Mouse (Mus musculus): ENCODE data around the gene Adh6b. TPM values are rescaled to one million over a fixed set of nuclear protein-coding genes. Genes with fewer than 3 reads are reported as not detected.
"Not testable (repeated sequence)": the region's sequence is repeated elsewhere in the genome, so short reads cannot be mapped to it uniquely, and the experiment has no call there.

Adh6b gene
- polyA plus RNA-seq, 1 experiment from 2014 or later: 0.29 TPM

DNA sequence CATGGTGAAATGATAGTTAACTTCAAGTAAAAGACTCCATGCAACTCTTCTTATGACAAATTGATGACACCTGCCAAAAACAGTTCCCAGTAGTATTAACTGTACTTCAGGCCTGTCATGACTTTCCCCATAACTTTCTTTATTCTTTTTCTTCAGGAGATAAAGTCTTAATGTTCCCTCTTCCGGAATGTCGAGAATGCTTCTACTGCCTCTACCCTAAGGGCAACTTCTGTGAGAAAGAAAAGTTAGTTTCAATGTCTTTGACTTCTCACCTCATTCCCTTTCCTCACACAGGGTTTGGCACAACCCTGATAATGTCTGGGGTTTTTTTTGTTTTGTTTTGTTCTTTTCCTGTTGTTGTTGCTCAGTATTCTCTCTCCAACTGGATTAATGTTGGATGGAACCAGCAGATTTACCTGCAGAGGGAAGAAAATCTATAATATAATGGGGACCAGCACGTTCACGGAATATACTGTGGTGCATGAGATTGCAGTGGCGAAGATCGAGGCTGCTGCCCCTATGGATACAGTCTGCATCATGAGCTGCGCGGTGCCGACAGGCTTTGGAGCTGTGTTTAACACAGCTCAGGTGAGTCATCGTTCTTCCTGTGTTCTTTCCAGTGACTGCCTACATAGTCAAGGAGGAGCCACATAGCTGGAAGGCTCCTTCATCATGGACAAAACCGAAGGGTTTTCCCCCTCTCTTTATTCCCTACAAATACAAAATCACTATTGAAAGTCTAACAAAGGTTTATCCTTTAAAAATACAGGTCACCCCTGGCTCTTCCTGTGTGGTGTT, 10.6 kb downstream of the Adh6b start:
- no peak overlapping the region for H3K4me3 ChIP-seq (replicated peaks; ENCODE audit: low read length)
- H3K4me1 ChIP-seq (replicated peaks; ENCODE audit: control insufficient read depth, insufficient read depth, low read length): no peaks in the 10 kb centered on the region
- no peaks in the 10 kb centered on the region for H3K27me3 ChIP-seq (ENCODE audit: control insufficient read depth, insufficient read depth, low read length)
- H3K4me2 ChIP-seq (replicated peaks): no peak overlapping the region
- H3K9ac ChIP-seq: no peak overlapping the region
- H3K36me3 ChIP-seq (replicated peaks; ENCODE audit: control insufficient read depth, insufficient read depth): no peaks in the 10 kb centered on the region
- no peaks in the 10 kb centered on the region for H3K9me3 ChIP-seq (ENCODE audit: control insufficient read depth, low read length)
- DNase-seq (ENCODE audit: low spot score): no peak
- 96% methylated on average over 11 of the region's 11 CpGs for WGBS
- no peak overlapping the region for H3K27ac ChIP-seq
- no peak for ATAC-seq (ENCODE audit: low FRiP score)

DNA sequence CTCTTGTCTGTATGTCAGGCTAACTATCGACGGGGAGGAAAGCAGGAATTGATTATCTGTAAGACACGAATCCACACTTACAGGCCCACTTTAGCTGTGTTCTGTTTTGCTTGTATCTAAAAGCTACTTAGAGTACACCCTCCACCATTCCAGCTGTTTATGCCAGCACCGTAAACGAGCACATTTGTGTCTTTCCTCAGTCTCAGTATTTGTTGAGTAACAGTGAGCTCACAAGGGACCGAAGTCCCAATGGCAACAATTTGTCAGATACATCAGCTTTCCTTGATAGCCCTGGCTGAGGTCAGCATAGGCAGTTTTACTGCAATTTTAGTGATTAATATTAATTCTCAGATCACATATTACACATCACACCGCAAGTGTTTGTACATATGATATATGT, 17.3 kb downstream of the Adh6b start:
- no peak for ATAC-seq (ENCODE audit: low FRiP score)
- Histone ChIP-seq H3K4me1 (replicated peaks; ENCODE audit: control insufficient read depth, insufficient read depth, low read length) (no peaks in the 10 kb centered on the region), H3K36me3 (replicated peaks; ENCODE audit: control insufficient read depth, insufficient read depth) (no peaks in the 10 kb centered on the region), H3K27ac (no peak overlapping the region), H3K9me3 (ENCODE audit: control insufficient read depth, low read length) (no peaks in the 10 kb centered on the region), H3K4me3 (replicated peaks; ENCODE audit: low read length) (no peak overlapping the region), H3K9ac (no peak overlapping the region), H3K4me2 (replicated peaks) (no peak overlapping the region), H3K27me3 (ENCODE audit: control insufficient read depth, insufficient read depth, low read length) (no peaks in the 10 kb centered on the region)
- DNase-seq (ENCODE audit: low spot score): no peak
- WGBS: 91% methylated on average over 7 of the region's 7 CpGs

DNA sequence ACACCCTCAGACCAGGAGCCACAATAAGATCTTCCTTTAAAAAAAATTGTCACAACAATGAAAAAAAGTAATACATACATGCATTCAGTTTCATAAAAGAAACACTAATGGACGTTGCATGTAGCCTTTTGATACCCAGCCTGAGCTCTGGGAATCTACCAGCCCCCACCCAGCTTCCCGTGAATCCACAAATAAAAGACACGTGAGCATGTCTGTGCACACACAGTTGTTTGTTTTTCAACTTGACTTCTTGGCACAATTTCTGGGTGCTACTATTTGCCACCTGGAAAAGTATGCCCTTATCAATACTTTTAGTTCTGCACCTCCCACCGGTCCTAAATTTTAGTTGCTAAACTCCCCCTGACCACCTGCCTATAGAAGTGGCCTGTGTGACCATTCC, 19.1 kb downstream of the Adh6b start:
- no peaks in the 10 kb centered on the region for H3K36me3 ChIP-seq (replicated peaks; ENCODE audit: control insufficient read depth, insufficient read depth)
- DNase-seq (ENCODE audit: low spot score) (no peak), ATAC-seq (ENCODE audit: low FRiP score) (no peak)
- no peaks in the 10 kb centered on the region for H3K27me3 ChIP-seq (ENCODE audit: control insufficient read depth, insufficient read depth, low read length)
- H3K4me3 ChIP-seq (replicated peaks; ENCODE audit: low read length): no peak overlapping the region
- H3K27ac ChIP-seq: no peak overlapping the region
- H3K9me3 ChIP-seq (ENCODE audit: control insufficient read depth, low read length): no peaks in the 10 kb centered on the region
- H3K4me2 ChIP-seq (replicated peaks): no peak overlapping the region
- H3K9ac ChIP-seq: no peak overlapping the region
- H3K4me1 ChIP-seq (replicated peaks; ENCODE audit: control insufficient read depth, insufficient read depth, low read length): no peaks in the 10 kb centered on the region
- WGBS: 93% methylated on average over 4 of the region's 4 CpGs

DNA sequence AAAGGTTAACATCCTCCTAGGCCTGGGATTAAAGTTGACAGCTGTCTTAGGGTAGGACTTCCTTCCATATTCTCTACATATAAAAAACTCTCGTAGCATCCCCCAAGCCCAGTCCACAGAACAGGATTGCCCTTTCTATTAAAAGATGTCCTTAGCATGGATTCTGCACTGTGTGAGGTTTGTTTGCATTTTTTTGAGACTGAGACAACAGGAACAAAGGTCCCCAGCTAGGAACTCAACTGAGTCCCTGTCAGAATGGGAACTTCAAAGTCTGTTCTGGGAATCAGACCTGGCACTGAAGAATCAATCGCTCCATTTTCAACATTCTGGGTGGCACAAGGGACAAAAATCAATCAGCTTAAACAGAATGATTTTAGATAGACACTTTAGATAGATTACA, 21.3 kb downstream of the Adh6b start:
- Histone ChIP-seq H3K9me3 (ENCODE audit: control insufficient read depth, low read length) (no peaks in the 10 kb centered on the region), H3K4me1 (replicated peaks; ENCODE audit: control insufficient read depth, insufficient read depth, low read length) (no peaks in the 10 kb centered on the region), H3K9ac (no peak overlapping the region), H3K27me3 (ENCODE audit: control insufficient read depth, insufficient read depth, low read length) (no peaks in the 10 kb centered on the region), H3K4me3 (replicated peaks; ENCODE audit: low read length) (no peak overlapping the region), H3K27ac (no peak overlapping the region), H3K36me3 (replicated peaks; ENCODE audit: control insufficient read depth, insufficient read depth) (no peaks in the 10 kb centered on the region), H3K4me2 (replicated peaks) (no peak overlapping the region)
- WGBS: 78% methylated on average over 2 of the region's 2 CpGs
- ATAC-seq (ENCODE audit: low FRiP score): no peak
- no peak for DNase-seq (ENCODE audit: low spot score)

DNA sequence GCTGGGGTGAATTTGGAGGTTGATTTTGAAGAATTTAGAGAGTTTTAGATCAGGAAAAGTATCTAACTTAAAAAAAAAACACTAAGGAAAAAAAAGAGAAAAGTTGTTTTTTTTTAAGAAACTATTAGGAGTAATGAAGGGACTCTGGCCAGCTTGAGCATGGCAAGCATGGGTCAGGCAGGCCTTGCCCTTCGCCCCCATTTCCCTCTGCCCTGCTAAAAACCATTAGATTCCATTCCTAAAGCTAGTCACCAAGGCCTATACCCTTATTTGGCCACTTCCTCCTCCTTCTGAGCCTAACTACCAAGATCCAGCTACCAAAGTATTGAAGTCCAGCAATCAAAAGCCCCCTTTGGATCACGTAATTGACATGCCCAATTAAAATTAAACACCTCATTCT, 24.6 kb downstream of the Adh6b start:
- no peak overlapping the region for H3K9ac ChIP-seq
- 78% methylated on average over 2 of the region's 2 CpGs for WGBS
- no peak for DNase-seq (ENCODE audit: low spot score)
- no peak overlapping the region for H3K4me3 ChIP-seq (replicated peaks; ENCODE audit: low read length)
- no peak overlapping the region for H3K4me2 ChIP-seq (replicated peaks)
- H3K27me3 ChIP-seq (ENCODE audit: control insufficient read depth, insufficient read depth, low read length): no peaks in the 10 kb centered on the region
- no peak overlapping the region for H3K27ac ChIP-seq
- no peak for ATAC-seq (ENCODE audit: low FRiP score)
- no peaks in the 10 kb centered on the region for H3K9me3 ChIP-seq (ENCODE audit: control insufficient read depth, low read length)
- H3K4me1 ChIP-seq (replicated peaks; ENCODE audit: control insufficient read depth, insufficient read depth, low read length): no peaks in the 10 kb centered on the region
- no peaks in the 10 kb centered on the region for H3K36me3 ChIP-seq (replicated peaks; ENCODE audit: control insufficient read depth, insufficient read depth)

DNA sequence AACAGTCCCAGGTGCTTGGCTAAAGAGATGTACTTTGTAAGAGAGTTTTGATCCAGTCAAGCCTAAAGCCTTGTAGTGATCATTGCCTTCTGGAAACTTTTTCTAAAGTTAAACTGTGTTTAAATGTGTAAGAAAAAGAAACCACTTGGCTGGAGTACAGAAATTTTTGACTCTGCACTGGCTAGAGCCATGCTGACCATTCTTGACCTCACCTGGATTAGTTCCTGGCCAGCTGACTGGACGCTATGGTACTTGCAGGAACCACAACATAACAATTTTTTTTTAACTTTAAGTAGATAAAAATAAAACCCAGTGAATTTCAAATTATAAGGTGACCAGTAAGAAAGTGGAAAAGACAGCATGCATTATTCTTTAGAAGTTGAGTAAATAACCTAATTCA, 28.0 kb downstream of the Adh6b start:
- H3K4me1 ChIP-seq (replicated peaks; ENCODE audit: control insufficient read depth, insufficient read depth, low read length): no peaks in the 10 kb centered on the region
- ATAC-seq (ENCODE audit: low FRiP score): no peak
- no peaks in the 10 kb centered on the region for H3K27me3 ChIP-seq (ENCODE audit: control insufficient read depth, insufficient read depth, low read length)
- 86% methylated on average over 1 of the region's 1 CpGs for WGBS
- H3K4me3 ChIP-seq (replicated peaks; ENCODE audit: low read length): no peak overlapping the region
- H3K27ac ChIP-seq: no peak overlapping the region
- no peaks in the 10 kb centered on the region for H3K9me3 ChIP-seq (ENCODE audit: control insufficient read depth, low read length)
- DNase-seq (ENCODE audit: low spot score): no peak
- H3K9ac ChIP-seq: no peak overlapping the region
- H3K36me3 ChIP-seq (replicated peaks; ENCODE audit: control insufficient read depth, insufficient read depth): no peaks in the 10 kb centered on the region
- H3K4me2 ChIP-seq (replicated peaks): no peak overlapping the region

DNA sequence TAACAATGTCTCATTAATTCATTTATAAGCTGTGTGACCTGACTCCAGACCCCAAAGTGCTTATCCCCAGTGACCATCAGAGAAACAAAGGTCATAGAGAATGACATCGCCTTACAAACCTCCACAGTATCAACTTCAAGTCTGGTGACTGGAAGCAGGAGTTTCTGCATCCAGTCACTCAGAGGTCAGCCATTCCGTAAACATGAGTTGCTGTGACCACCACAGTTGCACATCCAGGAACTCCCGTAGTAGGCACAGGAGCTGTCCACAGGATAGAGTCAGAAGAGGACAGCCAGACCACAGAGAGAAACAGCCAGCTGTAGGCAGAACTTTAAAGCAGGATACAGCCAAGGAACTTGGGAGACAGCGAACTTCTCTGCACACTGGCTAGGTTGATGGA, 28.7 kb downstream of the Adh6b start:
- not testable (repeated sequence) for DNase-seq (ENCODE audit: low spot score); H3K4me2 ChIP-seq (replicated peaks); ATAC-seq (ENCODE audit: low FRiP score); H3K4me1 ChIP-seq (replicated peaks; ENCODE audit: control insufficient read depth, insufficient read depth, low read length); H3K27ac ChIP-seq; H3K9ac ChIP-seq; H3K4me3 ChIP-seq (replicated peaks; ENCODE audit: low read length); H3K36me3 ChIP-seq (replicated peaks; ENCODE audit: control insufficient read depth, insufficient read depth); H3K9me3 ChIP-seq (ENCODE audit: control insufficient read depth, low read length); H3K27me3 ChIP-seq (ENCODE audit: control insufficient read depth, insufficient read depth, low read length)
- WGBS: 81% methylated on average over 4 of the region's 4 CpGs

DNA sequence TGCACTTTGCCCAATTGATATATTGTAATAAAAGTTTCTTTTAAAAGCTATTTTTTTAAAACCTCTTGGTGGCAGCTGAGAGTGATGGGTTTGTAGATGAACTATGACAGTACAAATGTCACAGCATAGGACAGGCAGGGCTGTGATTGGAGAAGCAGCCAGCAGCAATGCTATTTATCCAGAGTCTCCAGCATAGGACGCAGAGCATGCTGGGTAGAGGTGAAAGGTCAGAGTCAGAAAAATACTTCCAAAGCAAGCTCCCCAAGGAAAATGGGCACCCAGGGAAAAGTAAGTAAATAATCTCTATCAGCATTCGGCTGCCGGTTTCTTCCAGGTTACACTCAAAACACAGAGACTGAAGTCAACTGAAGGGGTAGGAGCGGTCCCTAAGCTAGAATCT, 32.3 kb downstream of the Adh6b start:
- 76% methylated on average over 4 of the region's 4 CpGs for WGBS
- H3K4me3 ChIP-seq (replicated peaks; ENCODE audit: low read length): no peak overlapping the region
- no peak overlapping the region for H3K9ac ChIP-seq
- H3K36me3 ChIP-seq (replicated peaks; ENCODE audit: control insufficient read depth, insufficient read depth): no peaks in the 10 kb centered on the region
- H3K27me3 ChIP-seq (ENCODE audit: control insufficient read depth, insufficient read depth, low read length): no peaks in the 10 kb centered on the region
- H3K9me3 ChIP-seq (ENCODE audit: control insufficient read depth, low read length): no peaks in the 10 kb centered on the region
- ATAC-seq (ENCODE audit: low FRiP score): no peak
- no peak overlapping the region for H3K27ac ChIP-seq
- H3K4me2 ChIP-seq (replicated peaks): no peak overlapping the region
- DNase-seq (ENCODE audit: low spot score): no peak
- H3K4me1 ChIP-seq (replicated peaks; ENCODE audit: control insufficient read depth, insufficient read depth, low read length): no peaks in the 10 kb centered on the region

DNA sequence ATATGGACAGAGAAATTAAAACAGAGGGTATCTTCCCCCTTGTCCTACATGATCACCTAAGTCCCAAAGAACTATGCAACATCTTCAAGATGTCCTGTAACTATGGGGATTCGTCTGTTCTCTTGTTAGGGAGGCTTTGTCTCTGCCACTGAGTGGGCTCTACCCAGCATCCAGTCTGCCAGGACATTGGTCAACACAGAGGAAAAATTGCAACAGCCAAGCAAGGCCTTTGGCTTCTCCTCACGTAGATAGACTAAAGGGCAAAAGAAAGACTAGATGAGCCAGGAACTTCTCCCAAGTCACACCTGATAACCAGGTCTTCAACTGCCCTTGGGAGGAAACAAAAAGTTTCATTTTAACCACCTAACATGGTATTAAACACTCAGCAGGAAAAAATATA, 33.6 kb downstream of the Adh6b start:
- H3K4me1 ChIP-seq (replicated peaks; ENCODE audit: control insufficient read depth, insufficient read depth, low read length): no peaks in the 10 kb centered on the region
- no peaks in the 10 kb centered on the region for H3K27me3 ChIP-seq (ENCODE audit: control insufficient read depth, insufficient read depth, low read length)
- ATAC-seq (ENCODE audit: low FRiP score) (no peak), DNase-seq (ENCODE audit: low spot score) (no peak)
- no peaks in the 10 kb centered on the region for H3K9me3 ChIP-seq (ENCODE audit: control insufficient read depth, low read length)
- H3K9ac ChIP-seq: no peak overlapping the region
- no peak overlapping the region for H3K27ac ChIP-seq
- H3K4me2 ChIP-seq (replicated peaks): no peak overlapping the region
- H3K36me3 ChIP-seq (replicated peaks; ENCODE audit: control insufficient read depth, insufficient read depth): no peaks in the 10 kb centered on the region
- H3K4me3 ChIP-seq (replicated peaks; ENCODE audit: low read length): no peak overlapping the region
- WGBS: 85% methylated on average over 2 of the region's 2 CpGs

DNA sequence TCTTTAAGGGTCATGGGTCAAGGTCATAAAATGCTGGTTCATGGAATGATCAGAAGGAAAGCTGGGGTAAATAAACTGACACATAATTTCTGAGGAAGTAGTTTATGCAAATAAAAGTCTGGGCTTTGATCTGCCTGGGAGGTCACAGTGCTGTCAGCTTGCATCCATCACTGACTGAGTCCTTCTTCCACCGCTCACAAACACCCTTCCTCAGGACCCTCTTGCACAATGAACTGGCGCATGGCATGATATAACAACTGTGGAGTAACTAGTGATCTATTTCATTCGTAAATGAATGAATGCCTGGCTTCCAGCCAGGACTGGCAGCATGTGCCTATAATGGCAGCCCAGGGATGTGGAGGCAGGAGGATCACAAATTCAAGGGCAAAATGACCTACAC, 39.6 kb downstream of the Adh6b start:
- DNase-seq (ENCODE audit: low spot score) (no peak), ATAC-seq (ENCODE audit: low FRiP score) (peak; percentile 37; the same call in 1 of the 2 replicates)
- no peaks in the 10 kb centered on the region for H3K27me3 ChIP-seq (ENCODE audit: control insufficient read depth, insufficient read depth, low read length)
- no peaks in the 10 kb centered on the region for H3K36me3 ChIP-seq (replicated peaks; ENCODE audit: control insufficient read depth, insufficient read depth)
- H3K4me1 ChIP-seq (replicated peaks; ENCODE audit: control insufficient read depth, insufficient read depth, low read length): no peaks in the 10 kb centered on the region
- H3K4me3 ChIP-seq (replicated peaks; ENCODE audit: low read length): no peak overlapping the region
- H3K9ac ChIP-seq: no peak overlapping the region
- WGBS: 23% methylated on average over 3 of the region's 3 CpGs
- H3K27ac ChIP-seq: no peak overlapping the region
- H3K4me2 ChIP-seq (replicated peaks): no peak overlapping the region
- no peaks in the 10 kb centered on the region for H3K9me3 ChIP-seq (ENCODE audit: control insufficient read depth, low read length)

Measured in hindbrain, embryonic 14.5 days (tissue).